Mouse (Mus musculus) spleen, embryonic (tissue): ENCODE data around the gene Pml.

ENCODE experiments used
- CTCF ChIA-PET: fragments of 350-600 bp; sonication (Branson Sonifier 250); formaldehyde crosslinking; loops from one replicate; lab custom pipeline; 2022; lab: Charles Lee

The Pml gene

GRCm38 (mm10) chr9:58206013-58206412 lies 43.6 kb downstream of the Pml start:
- CTCF ChIA-PET, result no interaction called here

- CTCF ChIA-PET, result interaction anchor here (0.6 to 1.4 kb wide), 9 partner anchors 9 to 1279 kb away, joined by 3 to 16 read pairs (median 5); no protein-coding TSS in a partner anchor
Measured at GRCm38 (mm10) chr9:58204448-58205000, 45.1 kb downstream of the Pml start.

DNA sequence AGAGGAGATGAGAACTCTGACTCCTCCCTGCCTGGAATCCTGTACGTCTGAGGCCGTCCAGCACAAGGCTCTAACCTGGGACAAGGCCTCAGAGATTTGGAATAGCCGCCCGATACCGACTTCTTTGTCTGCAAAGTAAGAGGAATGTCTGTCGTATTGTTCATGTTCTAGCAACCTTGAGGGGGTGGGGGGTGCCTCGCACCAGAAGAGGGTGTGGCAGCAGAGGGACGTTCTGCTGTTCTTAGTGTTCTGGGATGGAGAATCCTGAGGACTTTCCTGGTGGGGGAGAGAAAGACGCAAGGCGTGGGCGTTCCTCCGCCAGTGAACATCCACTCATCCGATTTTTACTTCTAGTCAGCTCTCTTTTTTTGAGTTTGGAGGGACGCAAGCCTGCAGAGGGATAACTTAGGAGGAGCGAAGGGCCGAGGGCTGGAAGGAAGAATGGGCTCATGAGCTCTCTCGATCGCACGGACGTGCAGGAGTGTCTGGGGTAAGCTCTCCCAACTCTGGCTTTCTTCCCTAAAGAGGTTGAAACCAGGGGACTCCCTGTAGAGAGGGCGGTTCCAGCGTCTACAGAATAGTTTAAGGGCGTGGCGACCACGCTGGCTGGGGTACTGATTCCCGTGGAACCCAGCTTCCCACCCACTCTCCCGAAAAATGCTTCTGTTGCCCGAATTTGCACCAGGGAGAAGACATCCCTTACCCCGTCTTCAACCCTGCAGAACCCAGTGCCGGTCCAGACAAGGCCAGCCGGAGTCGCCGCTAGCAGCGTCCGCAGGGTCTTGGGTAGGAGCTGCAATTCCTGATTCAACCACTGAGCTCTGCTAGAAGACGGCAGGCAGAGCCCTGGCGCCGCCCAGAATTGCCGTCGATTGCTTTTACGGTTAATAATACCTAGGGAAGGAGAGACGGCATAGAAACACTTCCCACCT lies 45.8 kb downstream of the Pml start, which contains the start of the genes Islr and Islr2:
Islr (minus strand) TSS at position 791 of the 932 bp plus-strand sequence.
Islr2 (minus strand) TSS at position 804 of the 932 bp plus-strand sequence.
- CTCF ChIA-PET, result interaction anchor here (0.6 to 1.4 kb wide), 7 partner anchors 10 to 1278 kb away, joined by 3 to 8 read pairs (median 5); no protein-coding TSS in a partner anchor

GRCm38 (mm10) chr9:58202676-58203453 lies 46.7 kb downstream of the Pml start:
- CTCF ChIA-PET, result interaction anchor here (1.0 kb wide), 1 partner anchor 17 kb away, joined by 3 read pairs; no protein-coding TSS in a partner anchor

DNA sequence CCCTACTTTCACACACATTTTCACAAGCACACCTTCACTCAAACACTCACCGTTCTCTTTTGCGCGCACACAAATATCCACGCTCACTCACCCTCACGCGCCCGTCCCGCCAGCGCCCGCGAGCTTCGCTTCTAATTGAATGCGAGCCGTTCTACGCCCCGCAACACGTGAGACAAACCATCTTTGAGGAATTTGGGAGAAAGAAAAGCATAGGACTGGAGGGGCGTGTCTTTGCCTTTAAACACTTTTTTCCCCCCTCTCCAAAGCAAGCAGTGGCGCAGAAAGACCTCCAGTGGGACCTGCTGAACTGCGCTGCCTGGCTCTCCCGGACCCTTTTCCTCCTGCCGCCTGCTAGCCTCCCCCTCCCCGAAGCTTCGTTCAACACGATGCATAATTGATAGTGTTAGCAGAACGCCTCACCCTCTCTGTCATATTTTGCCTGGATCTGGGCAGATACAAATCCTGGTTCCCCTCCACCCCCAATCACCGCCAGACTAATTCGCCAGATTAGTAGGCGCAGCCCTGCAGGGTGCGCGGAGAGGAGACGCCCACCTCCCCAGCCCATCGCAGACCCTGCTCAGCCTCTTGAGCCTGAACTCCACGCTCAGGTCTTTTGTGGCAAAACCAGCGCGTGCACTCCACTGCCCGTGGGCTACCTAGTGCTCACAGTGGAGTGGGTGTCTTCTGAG lies 47.6 kb downstream of the Pml start:
- CTCF ChIA-PET, result no interaction called here

- CTCF ChIA-PET, result no interaction called here
Measured at GRCm38 (mm10) chr9:58201091-58201842, 48.3 kb downstream of the Pml start.

DNA sequence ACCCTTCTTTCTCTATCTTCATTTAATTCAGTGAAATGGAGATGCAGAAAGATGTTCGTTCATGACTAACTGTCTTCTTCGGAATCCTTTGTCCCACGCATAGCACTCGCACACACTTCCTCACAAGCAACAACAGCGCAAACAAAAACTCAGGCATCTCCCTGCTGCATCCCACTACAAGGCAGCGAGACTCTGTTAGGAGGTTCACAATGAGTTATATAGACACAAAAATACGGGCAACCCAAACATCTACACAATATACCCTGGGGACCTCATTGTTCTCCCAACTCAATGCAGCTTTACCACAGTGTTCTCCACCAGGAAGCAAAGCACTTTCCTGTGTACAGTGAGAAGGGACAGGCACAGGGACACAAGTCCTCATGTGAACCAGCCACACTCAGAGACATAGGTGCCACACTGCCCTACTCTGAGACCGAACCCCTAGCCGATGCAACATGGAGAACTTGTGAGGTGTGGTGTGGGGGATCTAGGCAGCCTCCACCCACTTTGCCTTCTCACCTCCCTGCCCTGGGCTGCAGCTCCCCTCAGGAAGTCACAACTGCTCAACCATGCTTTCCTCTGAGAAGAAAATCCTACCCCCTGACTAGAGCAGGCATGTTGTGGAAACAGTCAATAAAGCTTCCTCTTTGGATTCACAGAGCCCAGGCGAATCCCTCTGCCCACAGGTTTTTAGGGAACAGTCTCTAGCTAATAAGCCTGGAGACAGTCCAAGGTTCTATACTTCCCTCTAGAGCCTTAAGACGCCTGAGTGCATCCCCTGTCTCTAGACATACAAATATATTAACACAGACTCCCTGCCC lies 49.1 kb downstream of the Pml start:
- CTCF ChIA-PET, result no interaction called here

- CTCF ChIA-PET, result interaction anchor here (0.5 kb wide), 1 partner anchor 298 kb away, joined by 3 read pairs; no protein-coding TSS in a partner anchor
Measured at GRCm38 (mm10) chr9:58199381-58200269, 50.0 kb downstream of the Pml start.

- CTCF ChIA-PET, result interaction anchor here (0.5 to 1.5 kb wide), 2 partner anchors 82 to 297 kb away, joined by 3 to 4 read pairs; no protein-coding TSS in a partner anchor
Measured at GRCm38 (mm10) chr9:58198801-58199371, 50.7 kb downstream of the Pml start.

GRCm38 (mm10) chr9:58197781-58198701 lies 51.5 kb downstream of the Pml start:
- CTCF ChIA-PET, result interaction anchor here (1.5 kb wide), 1 partner anchor 83 kb away, joined by 4 read pairs; no protein-coding TSS in a partner anchor

GRCm38 (mm10) chr9:58196610-58197567 lies 52.7 kb downstream of the Pml start:
- CTCF ChIA-PET, result interaction anchor here (1.5 kb wide), 1 partner anchor 84 kb away, joined by 4 read pairs; no protein-coding TSS in a partner anchor

DNA sequence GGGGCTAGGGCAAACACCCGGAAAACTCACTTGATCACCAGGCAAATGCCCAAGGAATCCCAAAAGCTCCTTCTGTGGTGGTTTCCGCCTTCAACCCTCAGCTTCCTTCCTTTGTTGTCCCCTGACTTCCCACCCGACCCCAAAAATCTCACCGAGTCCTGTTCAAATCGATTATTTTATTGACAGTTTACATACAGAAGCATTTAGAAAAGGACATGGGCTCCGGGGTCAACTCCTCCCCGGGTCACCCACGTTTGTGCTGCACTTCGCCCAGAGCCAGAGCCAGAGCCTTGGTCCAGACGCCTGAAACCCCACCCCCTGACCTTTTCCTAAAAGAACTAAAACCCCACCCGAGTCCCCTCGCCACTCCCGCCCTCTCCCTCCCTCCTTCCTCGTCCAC lies 53.4 kb downstream of the Pml start:
- CTCF ChIA-PET, result no interaction called here

GRCm38 (mm10) chr9:58195671-58196070 lies 53.9 kb downstream of the Pml start:
- CTCF ChIA-PET, result no interaction called here

GRCm38 (mm10) chr9:58194222-58194621 lies 55.4 kb downstream of the Pml start:
- CTCF ChIA-PET, result interaction anchor here (0.6 to 0.7 kb wide), 2 partner anchors 22 to 108 kb away, joined by 3 read pairs; no protein-coding TSS in a partner anchor

DNA sequence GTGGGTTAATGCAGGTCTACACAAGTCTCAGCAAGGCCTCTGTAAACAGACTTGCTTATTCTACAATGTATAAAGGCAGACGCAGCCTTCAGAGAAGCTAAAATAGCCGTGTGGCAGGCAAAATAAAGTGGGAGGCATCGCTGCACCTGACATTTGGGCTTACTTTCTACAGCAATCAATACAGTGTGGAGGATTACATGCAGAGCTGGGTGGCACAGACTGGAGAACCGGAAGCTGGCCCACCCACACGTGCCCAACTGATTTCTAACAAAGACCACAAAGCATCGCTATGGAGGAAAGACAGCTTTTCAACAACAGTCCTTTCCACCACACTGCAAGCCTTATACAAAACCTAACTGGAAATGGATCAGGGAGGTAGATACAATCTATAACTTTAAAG lies 65.1 kb downstream of the Pml start:
- CTCF ChIA-PET, result no interaction called here
